Mouse (Mus musculus) E14TG2a.4 (cell line): ENCODE results near the gene Tshz2.

ENCODE experiments used
- CTCF ChIP-seq: conservative IDR thresholded peaks from 2 replicates; pipeline ENCODE4 v1.5.1; 2014; ENCODE audit warnings: low read length
- POU5F1 ChIP-seq: IDR thresholded peaks from 2 replicates; pipeline ENCODE4 v1.6.1; 2014; ENCODE audit warnings: low read length, borderline replicate concordance

GRCm38 (mm10) chr2:170106000-170106399, 473.2 kb downstream of the Tshz2 start:
- TF ChIP-seq CTCF (no peak), POU5F1 (no peak)
